Mouse (Mus musculus): ENCODE data around the gene Bdkrb2. TPM values are rescaled to one million over a fixed set of nuclear protein-coding genes. Genes with fewer than 3 reads are reported as not detected.

Gene Bdkrb2
- polyA plus RNA-seq, 1 experiment from 2014 or later: 0.46 TPM

- no peaks in the 10 kb centered on the region for H3K9me3 ChIP-seq (replicated peaks)
- DNase-seq (ENCODE audit: low spot score): no peak
- H3K36me3 ChIP-seq: no peaks in the 10 kb centered on the region
- peaks cover 13% of the 10 kb centered on the region for H3K27me3 ChIP-seq (ENCODE audit: low read depth, poor library complexity, severe bottlenecking)
- 82% methylated on average over 6 of the region's 6 CpGs for WGBS
- no peak overlapping the region for H3K27ac ChIP-seq (replicated peaks)
- no peak overlapping the region for H3K4me3 ChIP-seq
- peaks cover 17% of the 10 kb centered on the region for H3K4me1 ChIP-seq
Observed at GRCm38 (mm10) chr12:105548881-105549280, 14.1 kb upstream of the Bdkrb2 start.

GRCm38 (mm10) chr12:105549835-105550802, 12.9 kb upstream of the Bdkrb2 start:
- H3K27ac ChIP-seq (replicated peaks): no peak overlapping the region
- no peaks in the 10 kb centered on the region for H3K9me3 ChIP-seq (replicated peaks)
- DNase-seq (ENCODE audit: low spot score): no peak
- no peak overlapping the region for H3K4me3 ChIP-seq
- H3K36me3 ChIP-seq: no peaks in the 10 kb centered on the region
- H3K27me3 ChIP-seq (ENCODE audit: low read depth, poor library complexity, severe bottlenecking): peaks cover 13% of the 10 kb centered on the region
- WGBS: 85% methylated on average over 4 of the region's 4 CpGs
- peaks cover 22% of the 10 kb centered on the region for H3K4me1 ChIP-seq

- Histone ChIP-seq H3K9me3 (replicated peaks) (no peaks in the 10 kb centered on the region), H3K4me3 (no peak overlapping the region), H3K36me3 (no peaks in the 10 kb centered on the region), H3K27me3 (ENCODE audit: low read depth, poor library complexity, severe bottlenecking) (peaks cover 13% of the 10 kb centered on the region), H3K4me1 (peaks cover 20% of the 10 kb centered on the region), H3K27ac (replicated peaks) (no peak overlapping the region)
- no peak for DNase-seq (ENCODE audit: low spot score)
- 71% methylated on average over 6 of the region's 6 CpGs for WGBS
Observed at GRCm38 (mm10) chr12:105551551-105551989, 11.5 kb upstream of the Bdkrb2 start.

GRCm38 (mm10) chr12:105554151-105554772, 8.8 kb upstream of the Bdkrb2 start:
- no peak for DNase-seq (ENCODE audit: low spot score)
- 86% methylated on average over 8 of the region's 8 CpGs for WGBS
- no peaks in the 10 kb centered on the region for H3K36me3 ChIP-seq
- H3K4me3 ChIP-seq: no peak overlapping the region
- H3K27me3 ChIP-seq (ENCODE audit: low read depth, poor library complexity, severe bottlenecking): peaks cover under 1% of the 10 kb centered on the region
- H3K4me1 ChIP-seq: peaks cover 16% of the 10 kb centered on the region
- H3K9me3 ChIP-seq (replicated peaks): no peaks in the 10 kb centered on the region
- no peak overlapping the region for H3K27ac ChIP-seq (replicated peaks)

GRCm38 (mm10) chr12:105555172-105555571, 7.9 kb upstream of the Bdkrb2 start:
- no peak overlapping the region for H3K27ac ChIP-seq (replicated peaks)
- no peaks in the 10 kb centered on the region for H3K36me3 ChIP-seq
- peaks cover 6% of the 10 kb centered on the region for H3K27me3 ChIP-seq (ENCODE audit: low read depth, poor library complexity, severe bottlenecking)
- H3K4me1 ChIP-seq: peaks cover 16% of the 10 kb centered on the region
- no peak overlapping the region for H3K4me3 ChIP-seq
- H3K9me3 ChIP-seq (replicated peaks): no peaks in the 10 kb centered on the region
- DNase-seq (ENCODE audit: low spot score): no peak
- WGBS: 73% methylated on average over 5 of the region's 5 CpGs

- peaks cover 30% of the 10 kb centered on the region for H3K4me1 ChIP-seq
- no peak for DNase-seq (ENCODE audit: low spot score)
- peaks cover 27% of the 10 kb centered on the region for H3K27me3 ChIP-seq (ENCODE audit: low read depth, poor library complexity, severe bottlenecking)
- H3K9me3 ChIP-seq (replicated peaks): no peaks in the 10 kb centered on the region
- WGBS: 75% methylated on average over 7 of the region's 7 CpGs
- no peaks in the 10 kb centered on the region for H3K36me3 ChIP-seq
- no peak overlapping the region for H3K4me3 ChIP-seq
- H3K27ac ChIP-seq (replicated peaks): no peak overlapping the region
Observed at GRCm38 (mm10) chr12:105557250-105557925, 5.6 kb upstream of the Bdkrb2 start.

GRCm38 (mm10) chr12:105561007-105561534, 2.0 kb upstream of the Bdkrb2 start:
- Histone ChIP-seq H3K9me3 (replicated peaks) (no peaks in the 10 kb centered on the region), H3K27me3 (ENCODE audit: low read depth, poor library complexity, severe bottlenecking) (peaks cover 64% of the 10 kb centered on the region), H3K4me3 (no peak overlapping the region), H3K36me3 (no peaks in the 10 kb centered on the region), H3K27ac (replicated peaks) (no peak overlapping the region), H3K4me1 (peaks cover 44% of the 10 kb centered on the region)
- no peak for DNase-seq (ENCODE audit: low spot score)
- WGBS: 61% methylated on average over 8 of the region's 8 CpGs

- peaks cover 37% of the 10 kb centered on the region for H3K4me1 ChIP-seq
- no peak for DNase-seq (ENCODE audit: low spot score)
- peak overlapping the region; percentile 55 for H3K4me3 ChIP-seq
- 27% methylated on average over 8 of the region's 8 CpGs for WGBS
- no peaks in the 10 kb centered on the region for H3K9me3 ChIP-seq (replicated peaks)
- H3K27me3 ChIP-seq (ENCODE audit: low read depth, poor library complexity, severe bottlenecking): peaks cover 67% of the 10 kb centered on the region
- no peak overlapping the region; the same call in 1 of the 2 replicates for H3K27ac ChIP-seq (replicated peaks)
- H3K36me3 ChIP-seq: no peaks in the 10 kb centered on the region
Observed at GRCm38 (mm10) chr12:105562056-105562820, 788 bp upstream of the Bdkrb2 start.

- Histone ChIP-seq H3K27ac (replicated peaks) (peak overlapping the region; percentile 19; the same call in 1 of the 2 replicates), H3K36me3 (no peaks in the 10 kb centered on the region), H3K4me1 (peaks cover 37% of the 10 kb centered on the region), H3K27me3 (ENCODE audit: low read depth, poor library complexity, severe bottlenecking) (peaks cover 67% of the 10 kb centered on the region), H3K4me3 (peak overlapping the region; percentile 55), H3K9me3 (replicated peaks) (no peaks in the 10 kb centered on the region)
- DNase-seq (ENCODE audit: low spot score): peak; percentile 26
- WGBS: 7% methylated on average over 25 of the region's 25 CpGs
Observed at GRCm38 (mm10) chr12:105563726-105564275, 775 bp downstream of the Bdkrb2 start.

- Histone ChIP-seq H3K27me3 (ENCODE audit: low read depth, poor library complexity, severe bottlenecking) (peaks cover 61% of the 10 kb centered on the region), H3K36me3 (no peaks in the 10 kb centered on the region), H3K4me1 (peaks cover 37% of the 10 kb centered on the region), H3K4me3 (no peak overlapping the region), H3K27ac (replicated peaks) (no peak overlapping the region), H3K9me3 (replicated peaks) (no peaks in the 10 kb centered on the region)
- 85% methylated on average over 5 of the region's 5 CpGs for WGBS
- DNase-seq (ENCODE audit: low spot score): no peak
Observed at GRCm38 (mm10) chr12:105565221-105565620, 2.2 kb downstream of the Bdkrb2 start.

- Histone ChIP-seq H3K27ac (replicated peaks) (no peak overlapping the region), H3K4me1 (0 out of 2 replicates have a peak, but pooled peaks cover 12% of the 10 kb centered on the region), H3K27me3 (ENCODE audit: low read depth, poor library complexity, severe bottlenecking) (no peaks in the 10 kb centered on the region), H3K36me3 (no peaks in the 10 kb centered on the region), H3K9me3 (replicated peaks) (no peaks in the 10 kb centered on the region), H3K4me3 (no peak overlapping the region)
- DNase-seq (ENCODE audit: low spot score): no peak
- 83% methylated on average over 3 of the region's 3 CpGs for WGBS
Observed at GRCm38 (mm10) chr12:105571867-105572266, 8.8 kb downstream of the Bdkrb2 start.
